Mouse (Mus musculus): ENCODE data around the gene Slc30a1. TPM values are rescaled to one million over a fixed set of nuclear protein-coding genes. Genes with fewer than 3 reads are reported as not detected.

Slc30a1 gene
- polyA plus RNA-seq, 1 experiment from 2014 or later: 3.1 TPM

GRCm38 (mm10) chr1:191908906-191909305, 2.3 kb downstream of the Slc30a1 start:
- H3K27ac ChIP-seq (ENCODE audit: low read depth, low read length): no peak overlapping the region
- H3K36me3 ChIP-seq (ENCODE audit: control insufficient read depth, insufficient read depth, low read length): peaks cover 13% of the 10 kb centered on the region
- 91% methylated on average over 15 of the region's 15 CpGs for WGBS
- DNase-seq (ENCODE audit: low spot score): no peak
- H3K27me3 ChIP-seq (replicated peaks; ENCODE audit: control insufficient read depth, insufficient read depth, low read length): no peaks in the 10 kb centered on the region
- peak overlapping the region; percentile 97 for H3K4me3 ChIP-seq (ENCODE audit: low read depth, low read length)
- no peaks in the 10 kb centered on the region for H3K9me3 ChIP-seq (ENCODE audit: control insufficient read depth, low read length)
- H3K9ac ChIP-seq (ENCODE audit: low read depth, low read length): no peak overlapping the region
- H3K4me1 ChIP-seq (replicated peaks; ENCODE audit: control insufficient read depth, insufficient read depth, low read length): peaks cover 39% of the 10 kb centered on the region
- peak overlapping the region; percentile 95 for H3K4me2 ChIP-seq
- no peak for ATAC-seq (replicated peaks; ENCODE audit: low FRiP score)

DNA sequence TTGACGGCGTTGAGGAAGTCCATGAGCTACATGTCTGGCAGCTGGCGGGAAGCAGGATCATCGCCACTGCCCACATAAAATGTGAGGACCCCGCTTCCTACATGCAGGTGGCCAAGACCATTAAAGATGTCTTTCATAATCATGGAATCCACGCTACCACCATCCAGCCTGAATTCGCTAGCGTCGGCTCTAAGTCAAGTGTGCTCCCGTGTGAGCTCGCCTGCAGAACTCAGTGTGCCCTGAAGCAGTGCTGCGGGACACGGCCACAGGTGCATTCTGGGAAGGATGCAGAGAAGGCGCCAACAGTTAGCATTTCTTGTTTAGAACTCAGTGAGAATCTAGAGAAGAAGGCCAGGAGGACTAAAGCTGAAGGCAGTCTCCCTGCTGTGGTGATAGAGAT, 2.7 kb downstream of the Slc30a1 start:
- Histone ChIP-seq H3K36me3 (ENCODE audit: control insufficient read depth, insufficient read depth, low read length) (peaks cover 13% of the 10 kb centered on the region), H3K4me3 (ENCODE audit: low read depth, low read length) (peak overlapping the region; percentile 97; the same call in 1 of the 2 replicates), H3K4me2 (peak overlapping the region; percentile 95), H3K9me3 (ENCODE audit: control insufficient read depth, low read length) (no peaks in the 10 kb centered on the region), H3K27ac (ENCODE audit: low read depth, low read length) (no peak overlapping the region; the same call in 1 of the 2 replicates), H3K9ac (ENCODE audit: low read depth, low read length) (no peak overlapping the region), H3K27me3 (replicated peaks; ENCODE audit: control insufficient read depth, insufficient read depth, low read length) (no peaks in the 10 kb centered on the region), H3K4me1 (replicated peaks; ENCODE audit: control insufficient read depth, insufficient read depth, low read length) (peaks cover 39% of the 10 kb centered on the region)
- 94% methylated on average over 14 of the region's 14 CpGs for WGBS
- DNase-seq (ENCODE audit: low spot score) (no peak), ATAC-seq (replicated peaks; ENCODE audit: low FRiP score) (no peak)

- no peak for ATAC-seq (replicated peaks; ENCODE audit: low FRiP score)
- WGBS: 72% methylated on average over 3 of the region's 3 CpGs
- H3K4me2 ChIP-seq: peak overlapping the region; percentile 95
- H3K4me1 ChIP-seq (replicated peaks; ENCODE audit: control insufficient read depth, insufficient read depth, low read length): peaks cover 37% of the 10 kb centered on the region
- peak overlapping the region; percentile 23 for H3K4me3 ChIP-seq (ENCODE audit: low read depth, low read length)
- H3K27me3 ChIP-seq (replicated peaks; ENCODE audit: control insufficient read depth, insufficient read depth, low read length): no peaks in the 10 kb centered on the region
- H3K9ac ChIP-seq (ENCODE audit: low read depth, low read length): no peak overlapping the region
- H3K27ac ChIP-seq (ENCODE audit: low read depth, low read length): no peak overlapping the region
- DNase-seq (ENCODE audit: low spot score): no peak
- no peaks in the 10 kb centered on the region for H3K9me3 ChIP-seq (ENCODE audit: control insufficient read depth, low read length)
- peaks cover 13% of the 10 kb centered on the region for H3K36me3 ChIP-seq (ENCODE audit: control insufficient read depth, insufficient read depth, low read length)
Measured at GRCm38 (mm10) chr1:191910646-191911045, 4.1 kb downstream of the Slc30a1 start.

DNA sequence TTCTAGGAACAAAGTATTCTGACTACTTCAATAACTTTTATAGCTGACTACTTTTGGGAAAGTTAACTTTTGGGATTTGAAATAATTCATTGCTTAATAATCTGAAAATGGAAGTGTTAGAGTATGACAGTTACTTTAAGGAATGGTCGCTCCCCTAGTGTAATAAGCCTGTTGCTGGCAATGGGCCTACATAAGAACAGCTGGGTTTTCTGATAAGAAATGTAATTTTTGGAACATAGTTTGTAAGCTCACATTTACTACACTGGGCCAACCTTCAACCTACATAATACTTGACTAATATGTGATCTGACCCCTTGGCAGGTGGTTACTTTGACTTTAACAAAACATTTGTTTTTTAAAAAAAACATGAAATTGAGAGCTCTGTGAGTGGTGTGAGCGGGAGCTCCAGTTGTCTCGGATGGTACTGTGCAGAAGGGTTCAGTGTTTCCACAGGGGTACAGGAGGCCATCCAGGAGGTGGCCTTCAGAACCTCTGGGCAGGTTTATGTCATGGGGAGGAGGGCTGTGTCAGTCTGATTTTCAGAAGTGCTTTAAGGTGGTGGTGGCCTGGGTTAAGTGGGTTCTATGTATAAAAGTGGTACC, 4.6 kb downstream of the Slc30a1 start:
- 79% methylated on average over 3 of the region's 3 CpGs for WGBS

GRCm38 (mm10) chr1:191914647-191915046, 8.1 kb downstream of the Slc30a1 start:
- DNase-seq (ENCODE audit: low spot score): no peak
- no peaks in the 10 kb centered on the region for H3K9me3 ChIP-seq (ENCODE audit: control insufficient read depth, low read length)
- H3K9ac ChIP-seq (ENCODE audit: low read depth, low read length): no peak overlapping the region
- H3K27me3 ChIP-seq (replicated peaks; ENCODE audit: control insufficient read depth, insufficient read depth, low read length): no peaks in the 10 kb centered on the region
- no peak overlapping the region for H3K4me2 ChIP-seq
- no peak for ATAC-seq (replicated peaks; ENCODE audit: low FRiP score)
- no peak overlapping the region for H3K4me3 ChIP-seq (ENCODE audit: low read depth, low read length)
- no peak overlapping the region for H3K27ac ChIP-seq (ENCODE audit: low read depth, low read length)
- peaks cover 1% of the 10 kb centered on the region; the same call in 1 of the 2 replicates for H3K36me3 ChIP-seq (ENCODE audit: control insufficient read depth, insufficient read depth, low read length)
- WGBS: 80% methylated on average over 6 of the region's 6 CpGs
- H3K4me1 ChIP-seq (replicated peaks; ENCODE audit: control insufficient read depth, insufficient read depth, low read length): peaks cover 16% of the 10 kb centered on the region

More for the DNA sequence above, 4.6 kb downstream of the Slc30a1 start:
- Histone ChIP-seq H3K4me2 (peak overlapping the region; percentile 95), H3K4me3 (ENCODE audit: low read depth, low read length) (no peak overlapping the region), H3K36me3 (ENCODE audit: control insufficient read depth, insufficient read depth, low read length) (peaks cover 13% of the 10 kb centered on the region), H3K9me3 (ENCODE audit: control insufficient read depth, low read length) (no peaks in the 10 kb centered on the region), H3K9ac (ENCODE audit: low read depth, low read length) (no peak overlapping the region), H3K27me3 (replicated peaks; ENCODE audit: control insufficient read depth, insufficient read depth, low read length) (no peaks in the 10 kb centered on the region), H3K4me1 (replicated peaks; ENCODE audit: control insufficient read depth, insufficient read depth, low read length) (peaks cover 34% of the 10 kb centered on the region), H3K27ac (ENCODE audit: low read depth, low read length) (no peak overlapping the region)
- ATAC-seq (replicated peaks; ENCODE audit: low FRiP score) (no peak), DNase-seq (ENCODE audit: low spot score) (no peak)

GRCm38 (mm10) chr1:191915586-191915985, 9.0 kb downstream of the Slc30a1 start:
- WGBS: 60% methylated on average over 1 of the region's 1 CpGs
- H3K27me3 ChIP-seq (replicated peaks; ENCODE audit: control insufficient read depth, insufficient read depth, low read length): no peaks in the 10 kb centered on the region
- H3K9me3 ChIP-seq (ENCODE audit: control insufficient read depth, low read length): no peaks in the 10 kb centered on the region
- no peak for DNase-seq (ENCODE audit: low spot score)
- H3K4me1 ChIP-seq (replicated peaks; ENCODE audit: control insufficient read depth, insufficient read depth, low read length): peaks cover 10% of the 10 kb centered on the region
- no peak for ATAC-seq (replicated peaks; ENCODE audit: low FRiP score)
- H3K9ac ChIP-seq (ENCODE audit: low read depth, low read length): no peak overlapping the region; the same call in 1 of the 2 replicates
- no peaks in the 10 kb centered on the region for H3K36me3 ChIP-seq (ENCODE audit: control insufficient read depth, insufficient read depth, low read length)
- H3K27ac ChIP-seq (ENCODE audit: low read depth, low read length): no peak overlapping the region
- H3K4me3 ChIP-seq (ENCODE audit: low read depth, low read length): no peak overlapping the region
- H3K4me2 ChIP-seq: no peak overlapping the region

DNA sequence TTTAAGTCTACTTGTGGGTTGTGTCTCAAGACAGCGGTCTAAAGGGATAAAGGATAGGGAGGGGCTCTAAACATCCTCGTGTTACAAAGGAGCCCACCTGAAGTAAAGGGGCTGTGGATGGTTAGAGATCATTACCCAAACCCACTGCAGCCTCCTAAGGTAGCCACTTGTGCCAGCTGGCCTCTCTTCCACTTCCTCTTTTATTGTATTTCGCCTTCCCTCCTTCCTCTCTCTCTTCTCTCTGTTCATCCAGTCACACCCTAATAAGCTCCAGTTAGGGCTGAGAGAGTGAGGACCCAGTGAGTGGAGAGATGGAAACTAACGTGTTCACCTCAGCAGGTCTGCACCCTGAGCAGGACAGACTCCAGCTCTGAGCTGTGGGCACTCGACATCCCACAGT, 10.3 kb downstream of the Slc30a1 start:
- no peak for ATAC-seq (replicated peaks; ENCODE audit: low FRiP score)
- WGBS: 57% methylated on average over 5 of the region's 5 CpGs
- Histone ChIP-seq H3K9me3 (ENCODE audit: control insufficient read depth, low read length) (peaks cover 5% of the 10 kb centered on the region; the same call in 1 of the 2 replicates), H3K4me2 (no peak overlapping the region), H3K36me3 (ENCODE audit: control insufficient read depth, insufficient read depth, low read length) (no peaks in the 10 kb centered on the region), H3K4me1 (replicated peaks; ENCODE audit: control insufficient read depth, insufficient read depth, low read length) (peaks cover 2% of the 10 kb centered on the region; the same call in 1 of the 2 replicates), H3K27me3 (replicated peaks; ENCODE audit: control insufficient read depth, insufficient read depth, low read length) (no peaks in the 10 kb centered on the region), H3K9ac (ENCODE audit: low read depth, low read length) (no peak overlapping the region), H3K27ac (ENCODE audit: low read depth, low read length) (no peak overlapping the region), H3K4me3 (ENCODE audit: low read depth, low read length) (no peak overlapping the region)
- no peak for DNase-seq (ENCODE audit: low spot score)

DNA sequence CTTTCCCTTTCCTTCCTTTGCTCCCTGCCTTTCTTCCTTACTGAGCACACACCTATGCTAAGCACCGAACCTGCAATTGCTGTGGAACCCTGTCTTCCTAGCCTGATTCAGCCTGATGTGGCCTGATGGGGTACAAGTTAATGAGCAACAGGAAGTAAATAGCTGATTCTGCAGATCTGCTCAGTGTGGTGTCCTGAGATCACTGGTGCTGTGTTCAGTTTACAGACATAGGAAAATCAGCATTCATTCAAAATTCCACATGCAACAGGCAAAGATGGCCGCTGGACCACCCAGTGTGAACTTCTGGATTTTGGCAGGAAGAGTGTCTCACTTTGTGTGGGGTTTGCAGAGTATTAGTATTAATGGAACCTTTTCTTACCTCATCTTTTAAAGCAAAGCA, 12.8 kb downstream of the Slc30a1 start:
- DNase-seq (ENCODE audit: low spot score) (no peak), ATAC-seq (replicated peaks; ENCODE audit: low FRiP score) (no peak)
- 75% methylated on average over 2 of the region's 2 CpGs for WGBS
- no peaks in the 10 kb centered on the region; the same call in 1 of the 2 replicates for H3K4me1 ChIP-seq (replicated peaks; ENCODE audit: control insufficient read depth, insufficient read depth, low read length)
- H3K27ac ChIP-seq (ENCODE audit: low read depth, low read length): no peak overlapping the region
- H3K9me3 ChIP-seq (ENCODE audit: control insufficient read depth, low read length): peaks cover 5% of the 10 kb centered on the region; the same call in 1 of the 2 replicates
- H3K36me3 ChIP-seq (ENCODE audit: control insufficient read depth, insufficient read depth, low read length): no peaks in the 10 kb centered on the region
- H3K9ac ChIP-seq (ENCODE audit: low read depth, low read length): no peak overlapping the region
- H3K4me3 ChIP-seq (ENCODE audit: low read depth, low read length): no peak overlapping the region
- H3K27me3 ChIP-seq (replicated peaks; ENCODE audit: control insufficient read depth, insufficient read depth, low read length): no peaks in the 10 kb centered on the region
- H3K4me2 ChIP-seq: no peak overlapping the region

DNA sequence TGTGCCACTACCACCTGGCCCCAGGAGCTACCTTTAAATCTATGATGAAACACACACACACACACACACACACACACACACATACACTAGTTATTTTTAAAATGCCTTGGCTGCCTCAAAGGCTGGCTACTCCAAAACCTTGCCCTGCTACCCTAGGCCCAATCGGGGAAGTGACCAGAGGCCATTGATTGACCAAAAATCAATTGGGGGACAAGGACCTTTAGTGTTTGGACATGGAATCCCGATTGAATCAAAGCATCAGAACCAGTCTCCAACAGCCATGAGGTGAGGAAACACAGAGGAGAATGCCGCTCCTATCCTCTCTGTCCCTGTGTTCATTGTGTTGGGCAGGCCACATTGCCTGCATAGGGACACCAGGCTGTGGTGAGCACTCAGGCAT, 15.1 kb downstream of the Slc30a1 start:
- no peak overlapping the region for H3K4me2 ChIP-seq
- H3K4me3 ChIP-seq (ENCODE audit: low read depth, low read length): no peak overlapping the region
- no peaks in the 10 kb centered on the region for H3K36me3 ChIP-seq (ENCODE audit: control insufficient read depth, insufficient read depth, low read length)
- no peak overlapping the region for H3K27ac ChIP-seq (ENCODE audit: low read depth, low read length)
- H3K4me1 ChIP-seq (replicated peaks; ENCODE audit: control insufficient read depth, insufficient read depth, low read length): no peaks in the 10 kb centered on the region; the same call in 1 of the 2 replicates
- no peak for ATAC-seq (replicated peaks; ENCODE audit: low FRiP score)
- no peak overlapping the region for H3K9ac ChIP-seq (ENCODE audit: low read depth, low read length)
- WGBS: 77% methylated on average over 3 of the region's 3 CpGs
- DNase-seq (ENCODE audit: low spot score): no peak
- peaks cover 5% of the 10 kb centered on the region; the same call in 1 of the 2 replicates for H3K9me3 ChIP-seq (ENCODE audit: control insufficient read depth, low read length)
- H3K27me3 ChIP-seq (replicated peaks; ENCODE audit: control insufficient read depth, insufficient read depth, low read length): no peaks in the 10 kb centered on the region

All from liver, embryonic 11.5 days (tissue).